Mouse (Mus musculus): Measurements from ENCODE around the gene Ugt1a6a.

Ugt1a6a gene

GRCm38 (mm10) chr1:88262961-88263360 lies 128.4 kb downstream of the Ugt1a6a start:
- no peak for DNase-seq (ENCODE audit: low read depth in 2 of 2, low spot score in 2 of 2)

- DNase-seq (ENCODE audit: low read depth in 2 of 2, low spot score in 2 of 2): no peak
These were observed 129.2 kb downstream of the Ugt1a6a start for GRCm38 (mm10) chr1:88263778-88264177.

GRCm38 (mm10) chr1:88264237-88264868 lies 129.7 kb downstream of the Ugt1a6a start:
- no peak for DNase-seq (ENCODE audit: low read depth in 2 of 2, low spot score in 2 of 2)

GRCm38 (mm10) chr1:88264869-88265240 lies 130.2 kb downstream of the Ugt1a6a start:
- DNase-seq (ENCODE audit: low read depth in 2 of 2, low spot score in 2 of 2): no peak

- DNase-seq (ENCODE audit: low read depth in 2 of 2, low spot score in 2 of 2): no peak
These were observed 131.5 kb downstream of the Ugt1a6a start for GRCm38 (mm10) chr1:88266123-88266522.

GRCm38 (mm10) chr1:88267489-88267888 lies 132.9 kb downstream of the Ugt1a6a start:
- no peak for DNase-seq (ENCODE audit: low read depth in 2 of 2, low spot score in 2 of 2)

GRCm38 (mm10) chr1:88268070-88268469 lies 133.5 kb downstream of the Ugt1a6a start:
- no peak for DNase-seq (ENCODE audit: low read depth in 2 of 2, low spot score in 2 of 2)
